Mouse (Mus musculus) ES-E14 (cell line): ENCODE results near the gene Hlcs. TPM values are rescaled to one million over a fixed set of nuclear protein-coding genes. Genes with fewer than 3 reads are reported as not detected.

Experiments
- DNase-seq: peaks from one replicate; pipeline ENCODE4 v3.0.0-alpha.2; 2013; ENCODE audit warnings: low read depth, low spot score
- H3K27ac ChIP-seq: 2 replicates; pipeline ENCODE4 v1.5.1; 2012; ENCODE audit warnings: low read depth, mild to moderate bottlenecking, low read length, moderate library complexity, mixed read lengths; ENCODE audit not compliant: poor library complexity, insufficient read depth, severe bottlenecking
- H3K36me3 ChIP-seq: 2 replicates; pipeline ENCODE4 v1.6.1; 2012; ENCODE audit warnings: mild to moderate bottlenecking, low read length, moderate library complexity, mixed read lengths; ENCODE audit not compliant: control insufficient read depth, poor library complexity, insufficient read depth, severe bottlenecking
- H3K4me1 ChIP-seq, 2 experiments: fragments of 150-350 bp in 1 of 2; sonication (generic) in 1 of 2; 2 replicates each; pipeline ENCODE4 v1.6.1; 2012; ENCODE audit warnings: low read length in 2 of 2, mild to moderate bottlenecking in 1 of 2, mixed read lengths in 1 of 2; ENCODE audit not compliant: control insufficient read depth in 2 of 2, insufficient read depth in 2 of 2, poor library complexity in 1 of 2
- H3K4me3 ChIP-seq, 2 experiments: fragments of 150-350 bp in 1 of 2; sonication (generic) in 1 of 2; 2 replicates each; pipeline ENCODE4 v1.5.1; 2012; ENCODE audit warnings: low read length in 2 of 2, low read depth in 1 of 2, mild to moderate bottlenecking in 1 of 2, mixed read lengths in 1 of 2; ENCODE audit not compliant: insufficient read depth in 1 of 2, poor library complexity in 1 of 2, severe bottlenecking in 1 of 2
- H3K9ac ChIP-seq: 2 replicates; pipeline ENCODE4 v1.6.1; 2012; ENCODE audit warnings: low read depth, mild to moderate bottlenecking, low read length, mixed read lengths; ENCODE audit not compliant: poor library complexity, insufficient read depth, severe bottlenecking
- H3K9me3 ChIP-seq: fragments of 150-350 bp; sonication (generic); 2 replicates; pipeline ENCODE4 v1.6.1; 2012; ENCODE audit warnings: low read depth, mild to moderate bottlenecking, low read length; ENCODE audit not compliant: control insufficient read depth, insufficient read depth
- CHD2 ChIP-seq: IDR thresholded peaks from 2 replicates; pipeline ENCODE4 v1.6.1; 2014; ENCODE audit warnings: mild to moderate bottlenecking, low read depth, low read length, inconsistent platforms
- HCFC1 ChIP-seq: IDR thresholded peaks from 2 replicates; pipeline ENCODE4 v1.6.1; 2012; ENCODE audit warnings: low read length, inconsistent platforms, borderline replicate concordance; ENCODE audit not compliant: insufficient read depth
- MAFK ChIP-seq: IDR thresholded peaks from 2 replicates; pipeline ENCODE4 v1.6.1; 2014; ENCODE audit warnings: mild to moderate bottlenecking, low read depth, low read length, inconsistent platforms; ENCODE audit not compliant: insufficient read depth
- ZC3H11A ChIP-seq: IDR thresholded peaks from 2 replicates; pipeline ENCODE4 v1.6.1; 2012; ENCODE audit warnings: low read depth, mild to moderate bottlenecking, inconsistent platforms, low read length, borderline replicate concordance
- ZNF384 ChIP-seq: IDR thresholded peaks from 2 replicates; pipeline ENCODE4 v1.6.1; 2012; ENCODE audit warnings: low read depth, low read length, inconsistent platforms
- in situ Hi-C, 2 experiments: fragments of 600-800 bp; cut with MboI; formaldehyde crosslinking; loops; one replicate each; pipeline ENCODE4 v1.15.1; 2025; ENCODE audit warnings: low sequenced_read_pairs in 2 of 2, inconsistent platforms in 1 of 2; ENCODE audit not compliant: unreplicated experiment in 2 of 2
- total RNA-seq: library from RNA; depleted of rRNA; stranded (reverse); fragments of 300-350 nt; gene quantifications from 2 replicates; pipeline ENCODE4 v1.2.3, GENCODE M21; 2012; rRNA removed

The Hlcs gene
- total RNA-seq, 1 experiment, result 5.2 TPM

GRCm38 (mm10) chr16:94079856-94080555, 233.4 kb downstream of the Hlcs start:
- H3K4me1 ChIP-seq, result peaks cover 0 to 3% of the 10 kb centered on the region in 2 experiments; a peak in 2 of 4 replicates
- no peak overlapping the region for H3K4me3 ChIP-seq
- H3K9me3 ChIP-seq, result no peaks in the 10 kb centered on the region
- H3K9ac ChIP-seq, result no peak overlapping the region
- TF ChIP-seq CHD2, result no peak
- no peak for TF ChIP-seq ZNF384
- no peak for TF ChIP-seq MAFK
- no peak for TF ChIP-seq ZC3H11A
- TF ChIP-seq HCFC1, result no peak
- DNase-seq, result no peak
- H3K27ac ChIP-seq, result no peak overlapping the region
- in situ Hi-C loops, result loop anchor here in 1 of 2 experiments (10.0 kb wide), 1 partner anchor 1385 kb away; no protein-coding TSS in a partner anchor
- no peaks in the 10 kb centered on the region for H3K36me3 ChIP-seq

GRCm38 (mm10) chr16:94079075-94079855, 234.1 kb downstream of the Hlcs start:
- TF ChIP-seq HCFC1 (no peak), ZC3H11A (no peak), MAFK (no peak), ZNF384 (no peak)
- Histone ChIP-seq H3K9me3 (no peaks in the 10 kb centered on the region), H3K9ac (no peak overlapping the region), H3K4me1 (peaks cover 0 to 3% of the 10 kb centered on the region in 2 experiments; a peak in 2 of 4 replicates), H3K36me3 (no peaks in the 10 kb centered on the region), H3K27ac (no peak overlapping the region), H3K4me3 (no peak overlapping the region; a peak in 1 of 4 replicates)
- in situ Hi-C loops, result no loop called here
- no peak for DNase-seq

Other genes with a start within 250 kb of the Hlcs start
- 0.13 TPM in 1 of 2 replicates, not detected in the other for gene Sim2, start 228.6 kb downstream of the Hlcs start, total RNA-seq
- 0.16 and 0.22 TPM in 2 replicates for gene Ripply3, start 14.8 kb upstream of the Hlcs start, total RNA-seq
- 64.2 and 78.4 TPM in 2 replicates for gene Ttc3, start 57.0 kb upstream of the Hlcs start, total RNA-seq
- gene Pigp, start 58.3 kb upstream of the Hlcs start, total RNA-seq, result 17.8 and 30.5 TPM in 2 replicates
- 25.3 and 28.7 TPM in 2 replicates for gene Vps26c, start 213.3 kb upstream of the Hlcs start, total RNA-seq